ENCODE assay signal across 10 mouse cellular contexts in genomic region chr10:52023213-52024052, GRCm38 (mm10). TPM values are rescaled to one million over a fixed set of nuclear protein-coding genes. Genes with fewer than 3 reads are reported as not detected.
DNase-seq lines count a peak whose midpoint lies in the region; ATAC-seq and TF ChIP-seq lines count a peak whose summit lies in the region.
"Had no signal": no experiment of that assay in that cellular context is flagged by ENCODE, and none has a peak within 500 bp of the region (broad histone marks: within the 10 kb centered on the region; RNA-seq: fewer than 3 reads in every experiment).

No protein-coding gene starts in this region.

- no peaks in the 10 kb centered on the region for H3K9me3 ChIP-seq in hindbrain, embryonic 13.5 days
- H3K9me3 ChIP-seq in midbrain, embryonic 14.5 days (ENCODE audit: control insufficient read depth, low read length) = no peaks in the 10 kb centered on the region

- DNase-seq in adrenal gland, adult 2 months = peak; percentile 6
- DNase-seq in adrenal gland, postnatal 14 days = no peak
- peak; percentile 42 for DNase-seq in embryo, embryonic 11 days
- DNase-seq in midbrain, embryonic 14.5 days = peak; percentile 54
- DNase-seq in ovary, postnatal 14 days (ENCODE audit: low spot score) = no peak
- DNase-seq in thymus, adult 2 months = no peak
- DNase-seq in lung, postnatal 14 days = no peak

- 2% methylated on average over 17 of the region's 17 CpGs for WGBS in hindbrain, embryonic 13.5 days
- WGBS in midbrain, embryonic 14.5 days = 2% methylated on average over 17 of the region's 17 CpGs
- 7% methylated on average over 17 of the region's 17 CpGs for WGBS in thymus, adult 2 months

- H3K4me3 ChIP-seq in hindbrain, embryonic 13.5 days = peak overlapping the region; percentile 47
- H3K4me3 ChIP-seq in midbrain, embryonic 14.5 days (replicated peaks; ENCODE audit: low read depth, low read length) = peak overlapping the region; percentile 47
- no peak overlapping the region for H3K4me3 ChIP-seq in thymus, adult 2 months (ENCODE audit: control insufficient read depth, insufficient read depth, low read length)

- no peaks in the 10 kb centered on the region for H3K36me3 ChIP-seq in hindbrain, embryonic 13.5 days
- no peaks in the 10 kb centered on the region for H3K36me3 ChIP-seq in midbrain, embryonic 14.5 days (ENCODE audit: control insufficient read depth, insufficient read depth, low read length)
- H3K36me3 ChIP-seq in thymus, adult 2 months (ENCODE audit: control insufficient read depth, insufficient read depth, low read length) = no peaks in the 10 kb centered on the region

- TF ChIP-seq POLR2A in thymus, adult 2 months (IDR thresholded peaks at IDR 0.05; ENCODE audit: control insufficient read depth, extremely low read depth, insufficient read depth, low read length, poor library complexity) = no peak

- peaks cover 97% of the 10 kb centered on the region for H3K27me3 ChIP-seq in hindbrain, embryonic 13.5 days
- H3K27me3 ChIP-seq in midbrain, embryonic 14.5 days (ENCODE audit: control insufficient read depth, insufficient read depth, low read length) = peaks cover 87% of the 10 kb centered on the region
- H3K27me3 ChIP-seq in thymus, adult 2 months (ENCODE audit: control insufficient read depth, insufficient read depth, low read length) = peaks cover 9% of the 10 kb centered on the region

- peak overlapping the region; percentile 79 for H3K4me2 ChIP-seq in hindbrain, embryonic 13.5 days
- H3K4me2 ChIP-seq in midbrain, embryonic 14.5 days (ENCODE audit: low read length) = peak overlapping the region; percentile 95

- H3K9ac ChIP-seq in hindbrain, embryonic 13.5 days = no peak overlapping the region
- no peak overlapping the region for H3K9ac ChIP-seq in midbrain, embryonic 14.5 days (replicated peaks; ENCODE audit: low read length)

- ATAC-seq in hindbrain, embryonic 13.5 days (ENCODE audit: low FRiP score) = no peak
- no peak for ATAC-seq in midbrain, embryonic 14.5 days (ENCODE audit: low FRiP score, low TSS enrichment)

- no peak for TF ChIP-seq CTCF in thymus, adult 2 months (IDR thresholded peaks at IDR 0.05; ENCODE audit: borderline replicate concordance, control insufficient read depth, extremely low read depth, insufficient read depth, low read length, poor library complexity)

- H3K4me1 ChIP-seq in hindbrain, embryonic 13.5 days (replicated peaks) = peaks cover 29% of the 10 kb centered on the region
- H3K4me1 ChIP-seq in midbrain, embryonic 14.5 days (ENCODE audit: control insufficient read depth, insufficient read depth, low read length) = peaks cover 13% of the 10 kb centered on the region; the same call in 1 of the 2 replicates
- H3K4me1 ChIP-seq in thymus, adult 2 months (replicated peaks; ENCODE audit: control insufficient read depth, insufficient read depth, low read length) = no peaks in the 10 kb centered on the region

- no peak overlapping the region for H3K27ac ChIP-seq in hindbrain, embryonic 13.5 days
- H3K27ac ChIP-seq in midbrain, embryonic 14.5 days (replicated peaks; ENCODE audit: low read depth, low read length) = no peak overlapping the region
- no peak overlapping the region for H3K27ac ChIP-seq in thymus, adult 2 months (ENCODE audit: control insufficient read depth, insufficient read depth, low read length)

RNA-seq across cellular contexts. Expression of gene Vgll2, which starts 1.1 kb away (rescaled TPM):
- total RNA-seq in adrenal gland, adult 2 months (2021) = not detected
- 0.10 TPM in 1 of 2 replicates, not detected in the other for polyA plus RNA-seq in adrenal gland, adult 2 months (2012; rRNA removed)
- total RNA-seq in adrenal gland, postnatal 14 days (2021) = not detected in 2 replicates
- polyA plus RNA-seq in hindbrain, embryonic 13.5 days (2015; fragmentation: Nextera tagmentation; extraction: Ambion mirVana) = 0.27 and 0.56 TPM in 2 replicates
- polyA plus RNA-seq in midbrain, embryonic 14.5 days (2014; fragmentation: Nextera tagmentation; extraction: Ambion mirVana) = not detected in 2 replicates
- polyA plus RNA-seq in thymus, adult 2 months (2012; rRNA removed) = 0.66 and 1.2 TPM in 2 replicates
- total RNA-seq: neutrophil, adult 5-6 weeks had no signal
- polyA plus RNA-seq: large intestine, adult 2 months had no signal

Comparison
In these comparisons a context has a peak if more than half of its experiments do, and no peak if none do; other contexts are left out.
1. DNase-seq: peak in adrenal gland, adult 2 months (single experiment), embryo, embryonic 11 days (single experiment) and midbrain, embryonic 14.5 days (single experiment); none in adrenal gland, postnatal 14 days (single experiment), ovary, postnatal 14 days (single experiment), thymus, adult 2 months (single experiment) and lung, postnatal 14 days (single experiment).